Mouse (Mus musculus): ENCODE measurements around the gene Btbd19. TPM values are rescaled to one million over a fixed set of nuclear protein-coding genes. Genes with fewer than 3 reads are reported as not detected.
A peak's percentile ranks its signal among the peaks of the same experiment; 100 is the strongest.

The Btbd19 gene
- polyA plus RNA-seq, 2 experiments: 6.2 to 16.0 TPM

GRCm38 (mm10) chr4:117107813-117108523 is 17.6 kb downstream of the Btbd19 start:
- Histone ChIP-seq H3K9ac (ENCODE audit: low read depth, low read length, severe bottlenecking) (no peak overlapping the region), H3K4me1 (ENCODE audit: control insufficient read depth, insufficient read depth, low read length) (no peaks in the 10 kb centered on the region), H3K9me3 (ENCODE audit: control insufficient read depth, low read length) (no peaks in the 10 kb centered on the region), H3K27ac (replicated peaks; ENCODE audit: low read depth, low read length) (no peak overlapping the region), H3K4me2 (replicated peaks; ENCODE audit: low read depth, low read length, severe bottlenecking) (no peak overlapping the region), H3K27me3 (ENCODE audit: control insufficient read depth, insufficient read depth, low read length) (no peaks in the 10 kb centered on the region), H3K36me3 (ENCODE audit: control insufficient read depth, insufficient read depth, low read length) (peaks cover 38% of the 10 kb centered on the region), H3K4me3 (replicated peaks; ENCODE audit: low read length) (no peak overlapping the region)
- no peak for TF ChIP-seq POLR2A (IDR thresholded peaks at IDR 0.05; ENCODE audit: borderline replicate concordance, extremely low read depth, insufficient read depth, insufficient read length)
- DNase-seq (ENCODE audit: low spot score): no peak
- WGBS: 86% methylated on average over 16 of the region's 18 CpGs
- no peak for ATAC-seq (ENCODE audit: low FRiP score, low read depth)

DNA sequence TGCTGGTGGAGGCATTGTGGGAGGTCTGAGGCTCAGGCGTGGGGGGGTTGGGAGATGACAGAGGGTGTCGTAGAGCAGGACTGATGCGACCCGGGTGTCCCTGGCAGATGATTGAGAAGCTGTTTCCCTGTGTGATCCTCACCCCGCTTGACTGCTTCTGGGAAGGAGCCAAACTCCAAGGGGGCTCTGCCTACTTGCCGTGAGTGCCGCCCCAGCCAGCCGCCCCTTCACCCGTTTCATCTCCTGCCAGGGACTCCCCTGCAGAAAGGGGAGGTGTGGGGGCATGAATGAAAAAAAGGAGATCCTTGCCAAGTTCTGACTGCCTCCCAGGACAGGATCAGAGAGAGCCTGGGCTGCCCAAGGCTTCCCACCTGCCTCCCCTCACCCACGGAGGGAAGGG is 20.4 kb downstream of the Btbd19 start:
- H3K4me3 ChIP-seq (replicated peaks; ENCODE audit: low read length): no peak overlapping the region
- no peaks in the 10 kb centered on the region for H3K4me1 ChIP-seq (ENCODE audit: control insufficient read depth, insufficient read depth, low read length)
- H3K9ac ChIP-seq (ENCODE audit: low read depth, low read length, severe bottlenecking): peak overlapping the region; percentile 12; the same call in 1 of the 2 replicates
- H3K9me3 ChIP-seq (ENCODE audit: control insufficient read depth, low read length): no peaks in the 10 kb centered on the region
- no peak for TF ChIP-seq POLR2A (IDR thresholded peaks at IDR 0.05; ENCODE audit: borderline replicate concordance, extremely low read depth, insufficient read depth, insufficient read length)
- H3K27ac ChIP-seq (replicated peaks; ENCODE audit: low read depth, low read length): no peak overlapping the region
- 72% methylated on average over 10 of the region's 10 CpGs for WGBS
- ATAC-seq (ENCODE audit: low FRiP score, low read depth): no peak
- no peak overlapping the region for H3K4me2 ChIP-seq (replicated peaks; ENCODE audit: low read depth, low read length, severe bottlenecking)
- peaks cover 24% of the 10 kb centered on the region; the same call in 1 of the 2 replicates for H3K36me3 ChIP-seq (ENCODE audit: control insufficient read depth, insufficient read depth, low read length)
- DNase-seq (ENCODE audit: low spot score): no peak
- H3K27me3 ChIP-seq (ENCODE audit: control insufficient read depth, insufficient read depth, low read length): no peaks in the 10 kb centered on the region

DNA sequence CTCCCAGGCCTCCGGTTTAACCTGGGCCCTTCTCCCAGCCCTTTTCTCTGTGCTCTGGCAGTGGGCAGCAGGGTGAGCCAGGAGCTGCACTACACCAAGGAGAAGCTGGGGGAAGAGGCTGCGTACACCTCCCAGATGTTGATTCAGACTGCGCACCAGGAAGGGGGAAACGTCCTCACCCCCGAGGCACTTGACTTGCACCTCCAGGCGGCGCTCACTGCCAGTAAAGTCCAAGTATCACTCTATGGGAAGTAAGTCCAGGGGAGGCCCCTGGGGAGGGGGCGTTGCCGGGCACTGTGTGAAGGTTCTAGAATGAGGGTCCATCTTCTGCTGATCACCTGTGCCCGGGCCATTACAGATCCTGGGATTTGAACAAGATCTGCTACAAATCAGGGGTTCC is 20.9 kb downstream of the Btbd19 start:
- Histone ChIP-seq H3K27me3 (ENCODE audit: control insufficient read depth, insufficient read depth, low read length) (no peaks in the 10 kb centered on the region), H3K36me3 (ENCODE audit: control insufficient read depth, insufficient read depth, low read length) (peaks cover 19% of the 10 kb centered on the region; the same call in 1 of the 2 replicates), H3K27ac (replicated peaks; ENCODE audit: low read depth, low read length) (no peak overlapping the region), H3K9ac (ENCODE audit: low read depth, low read length, severe bottlenecking) (0 out of 2 replicates have a peak overlapping the region, but pooled peaks have one; percentile 12), H3K4me1 (ENCODE audit: control insufficient read depth, insufficient read depth, low read length) (no peaks in the 10 kb centered on the region), H3K9me3 (ENCODE audit: control insufficient read depth, low read length) (no peaks in the 10 kb centered on the region), H3K4me3 (replicated peaks; ENCODE audit: low read length) (no peak overlapping the region), H3K4me2 (replicated peaks; ENCODE audit: low read depth, low read length, severe bottlenecking) (no peak overlapping the region)
- DNase-seq (ENCODE audit: low spot score) (no peak), ATAC-seq (ENCODE audit: low FRiP score, low read depth) (no peak)
- 65% methylated on average over 10 of the region's 10 CpGs for WGBS
- TF ChIP-seq POLR2A (IDR thresholded peaks at IDR 0.05; ENCODE audit: borderline replicate concordance, extremely low read depth, insufficient read depth, insufficient read length): no peak

- 44% methylated on average over 7 of the region's 7 CpGs for WGBS
- H3K27ac ChIP-seq (replicated peaks; ENCODE audit: low read depth, low read length): no peak overlapping the region
- no peaks in the 10 kb centered on the region for H3K27me3 ChIP-seq (ENCODE audit: control insufficient read depth, insufficient read depth, low read length)
- H3K4me3 ChIP-seq (replicated peaks; ENCODE audit: low read length): no peak overlapping the region
- H3K4me1 ChIP-seq (ENCODE audit: control insufficient read depth, insufficient read depth, low read length): peaks cover 14% of the 10 kb centered on the region
- ATAC-seq (ENCODE audit: low FRiP score, low read depth): no peak
- H3K9me3 ChIP-seq (ENCODE audit: control insufficient read depth, low read length): no peaks in the 10 kb centered on the region
- H3K36me3 ChIP-seq (ENCODE audit: control insufficient read depth, insufficient read depth, low read length): 0 out of 2 replicates have a peak, but pooled peaks cover 5% of the 10 kb centered on the region
- TF ChIP-seq POLR2A (IDR thresholded peaks at IDR 0.05; ENCODE audit: borderline replicate concordance, extremely low read depth, insufficient read depth, insufficient read length): no peak
- no peak overlapping the region for H3K9ac ChIP-seq (ENCODE audit: low read depth, low read length, severe bottlenecking)
- DNase-seq (ENCODE audit: low spot score): peak; percentile 35
- H3K4me2 ChIP-seq (replicated peaks; ENCODE audit: low read depth, low read length, severe bottlenecking): no peak overlapping the region
These were observed 24.3 kb downstream of the Btbd19 start for GRCm38 (mm10) chr4:117101218-117101617.

DNA sequence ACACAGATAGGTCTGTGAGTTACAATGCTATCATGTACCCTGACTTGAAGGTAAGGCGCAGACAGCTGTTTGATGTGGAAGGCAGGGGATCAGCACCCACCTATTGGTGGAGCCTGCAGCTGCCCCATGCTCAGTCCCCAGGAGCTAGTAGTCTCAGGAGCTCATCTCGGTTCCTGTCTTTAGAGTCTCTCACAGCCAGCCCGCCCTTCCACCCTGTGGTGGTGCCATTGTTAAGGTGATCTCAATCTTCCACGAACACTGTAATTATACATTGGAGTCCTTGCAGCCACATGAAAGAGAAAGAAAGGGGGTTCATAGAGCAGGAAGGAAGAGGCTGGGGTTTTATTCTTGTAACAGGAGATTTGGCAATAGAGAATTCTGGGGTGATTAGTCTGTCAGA is 25.5 kb downstream of the Btbd19 start:
- ATAC-seq (ENCODE audit: low FRiP score, low read depth) (no peak), DNase-seq (ENCODE audit: low spot score) (no peak)
- H3K9ac ChIP-seq (ENCODE audit: low read depth, low read length, severe bottlenecking): no peak overlapping the region
- H3K27me3 ChIP-seq (ENCODE audit: control insufficient read depth, insufficient read depth, low read length): no peaks in the 10 kb centered on the region
- no peak overlapping the region for H3K27ac ChIP-seq (replicated peaks; ENCODE audit: low read depth, low read length)
- no peak overlapping the region for H3K4me3 ChIP-seq (replicated peaks; ENCODE audit: low read length)
- no peak overlapping the region for H3K4me2 ChIP-seq (replicated peaks; ENCODE audit: low read depth, low read length, severe bottlenecking)
- H3K9me3 ChIP-seq (ENCODE audit: control insufficient read depth, low read length): no peaks in the 10 kb centered on the region
- H3K4me1 ChIP-seq (ENCODE audit: control insufficient read depth, insufficient read depth, low read length): peaks cover 25% of the 10 kb centered on the region
- no peaks in the 10 kb centered on the region for H3K36me3 ChIP-seq (ENCODE audit: control insufficient read depth, insufficient read depth, low read length)
- WGBS: 76% methylated on average over 4 of the region's 4 CpGs
- TF ChIP-seq POLR2A (IDR thresholded peaks at IDR 0.05; ENCODE audit: borderline replicate concordance, extremely low read depth, insufficient read depth, insufficient read length): no peak

Data from limb, embryonic 14.5 days (tissue).